In the genomic region with DNA sequence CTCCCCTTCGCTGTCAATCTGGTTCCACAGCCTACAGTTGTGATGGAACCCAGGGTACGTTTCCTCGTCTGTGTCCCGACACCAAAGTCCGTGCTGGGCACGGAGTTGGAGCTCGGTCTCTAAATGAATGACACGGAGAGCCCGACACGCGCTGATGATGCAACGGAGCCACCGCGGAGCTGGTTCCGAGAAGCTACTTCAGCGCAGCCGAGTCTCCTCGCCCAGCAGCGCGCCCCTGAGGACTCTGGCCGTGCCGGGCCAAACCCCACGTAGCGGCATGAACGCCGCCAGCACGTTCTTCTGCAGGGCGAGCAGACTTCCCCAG, we compare ENCODE assay signal across 8 mouse cellular contexts. TPM values are rescaled to one million over a fixed set of nuclear protein-coding genes. Genes with fewer than 3 reads are reported as not detected.
DNase-seq lines count a peak whose midpoint lies in the region; ATAC-seq and TF ChIP-seq lines count a peak whose summit lies in the region.

No protein-coding gene starts in this region.

- in situ Hi-C loops in CH12.LX (cut with MboI; ENCODE audit: low pct_ligation_motif_present, low pct_unique_long_range_greater_than_20kb, low sequenced_read_pairs), result no loop called here

- ATAC-seq in granulocyte monocyte progenitor cell, adult 5-6 weeks (replicated peaks; ENCODE audit: poor library complexity, severe bottlenecking), result peak; percentile 61
- ATAC-seq in liver, postnatal 0 days, result peak; percentile 73

- H3K27me3 ChIP-seq in heart, adult 2 months (ENCODE audit: control insufficient read depth, insufficient read depth, low read length), result no peaks in the 10 kb centered on the region
- no peaks in the 10 kb centered on the region for H3K27me3 ChIP-seq in CH12.LX (replicated peaks)
- H3K27me3 ChIP-seq in liver, postnatal 0 days (ENCODE audit: insufficient read depth, low read length), result no peaks in the 10 kb centered on the region

- H3K27ac ChIP-seq in heart, adult 2 months, result peak overlapping the region; percentile 99
- peak overlapping the region; percentile 63 for H3K27ac ChIP-seq in CH12.LX (ENCODE audit: insufficient read depth, low read depth)
- H3K27ac ChIP-seq in liver, postnatal 0 days (ENCODE audit: low read depth), result peak overlapping the region; percentile 77

- no peak for TF ChIP-seq CTCF in heart, adult 2 months (IDR thresholded peaks at IDR 0.05)
- TF ChIP-seq CTCF in CH12.LX (conservative IDR thresholded peaks at IDR 0.05 in 1 of 2, IDR thresholded peaks at IDR 0.05 in 1 of 2; ENCODE audit: low read depth in 2 of 2, low read length in 2 of 2), result no peak
- no peak for TF ChIP-seq CTCF in liver, postnatal 0 days (IDR thresholded peaks at IDR 0.05; ENCODE audit: low read depth)

- peaks cover 3% of the 10 kb centered on the region; the same call in 1 of the 2 replicates for H3K79me2 ChIP-seq in heart, adult 2 months (replicated peaks; ENCODE audit: control insufficient read depth, insufficient read depth, low read length)
- peaks cover 49% of the 10 kb centered on the region for H3K79me2 ChIP-seq in CH12.LX (replicated peaks; ENCODE audit: control insufficient read depth, extremely low read depth, insufficient read depth, poor library complexity, severe bottlenecking)

- TF ChIP-seq EP300 in heart, adult 2 months (IDR thresholded peaks at IDR 0.05; ENCODE audit: insufficient read depth, low read depth, low read length), result no peak
- TF ChIP-seq EP300 in CH12.LX (IDR thresholded peaks at IDR 0.05; ENCODE audit: low read length), result no peak
- no peak for TF ChIP-seq EP300 in liver, postnatal 0 days (IDR thresholded peaks at IDR 0.05; ENCODE audit: low read depth)

- peaks cover 6% of the 10 kb centered on the region for H3K4me1 ChIP-seq in heart, adult 2 months (ENCODE audit: control insufficient read depth, insufficient read depth, low read length)
- peaks cover 11 to 54% of the 10 kb centered on the region in 2 experiments; a peak in 3 of 4 replicates for H3K4me1 ChIP-seq in CH12.LX (ENCODE audit: control insufficient read depth in 1 of 2, insufficient read depth in 2 of 2)
- peaks cover 25% of the 10 kb centered on the region for H3K4me1 ChIP-seq in liver, postnatal 0 days (ENCODE audit: insufficient read depth)

- peaks cover 9% of the 10 kb centered on the region for H3K36me3 ChIP-seq in heart, adult 2 months (ENCODE audit: control insufficient read depth, insufficient read depth, low read length)
- peaks cover 4 to 25% of the 10 kb centered on the region in 2 experiments for H3K36me3 ChIP-seq in CH12.LX (replicated peaks in 1 of 2; ENCODE audit: control insufficient read depth in 1 of 2, insufficient read depth in 1 of 2, low read length in 1 of 2)
- H3K36me3 ChIP-seq in liver, postnatal 0 days (replicated peaks; ENCODE audit: insufficient read depth, low read length), result no peaks in the 10 kb centered on the region

- H3K9me3 ChIP-seq in CH12.LX (replicated peaks; ENCODE audit: low read length), result no peaks in the 10 kb centered on the region
- H3K9me3 ChIP-seq in liver, postnatal 0 days (ENCODE audit: low read length), result no peaks in the 10 kb centered on the region

- under 1% methylated on average over 28 of the region's 28 CpGs for WGBS in heart, adult 2 months
- 0% methylated on average over 28 of the region's 28 CpGs for WGBS in liver, postnatal 0 days (ENCODE audit: insufficient replicate concordance)

- H3K9ac ChIP-seq in heart, adult 2 months (ENCODE audit: low read depth, low read length), result peak overlapping the region; percentile 87
- peak overlapping the region; percentile 98 for H3K9ac ChIP-seq in CH12.LX (ENCODE audit: insufficient read depth, low read depth)
- H3K9ac ChIP-seq in liver, postnatal 0 days (replicated peaks), result peak overlapping the region; percentile 80

- peak overlapping the region; percentile 48 for H3K4me2 ChIP-seq in CH12.LX (ENCODE audit: insufficient read depth, low read depth, poor library complexity, severe bottlenecking)
- H3K4me2 ChIP-seq in liver, postnatal 0 days (ENCODE audit: low read depth, low read length), result peak overlapping the region; percentile 87

- H3K4me3 ChIP-seq in heart, adult 2 months, result peak overlapping the region; percentile 97
- H3K4me3 ChIP-seq in CH12.LX (replicated peaks in 1 of 3; ENCODE audit: low read depth in 2 of 3, low read length in 2 of 3, poor library complexity in 1 of 3), result peak overlapping the region; percentile 93 to 98 (median 97)
- H3K4me3 ChIP-seq in liver, postnatal 0 days (ENCODE audit: low read depth, low read length), result peak overlapping the region; percentile 84

- dilution Hi-C loops in CH12.LX (cut with MboI; ENCODE audit: extremely low pct_ligation_motif_present, extremely low pct_unique_long_range_greater_than_20kb, low sequenced_read_pairs), result no loop called here

- no peak for DNase-seq in heart, adult 2 months
- no peak for DNase-seq in heart, postnatal 10 days
- DNase-seq in CH12.LX (ENCODE audit: extremely low read depth), result no peak
- no peak for DNase-seq in liver, postnatal 0 days
- no peak for DNase-seq in urinary bladder, postnatal 14 days (ENCODE audit: low spot score)
- DNase-seq in left cerebral cortex, adult 11 months (ENCODE audit: low spot score), result no peak
- no peak for DNase-seq in urinary bladder, postnatal 10 days (ENCODE audit: low spot score)

- no peak for TF ChIP-seq POLR2A in heart, adult 2 months (IDR thresholded peaks at IDR 0.05; ENCODE audit: insufficient read depth, low read depth, low read length)
- TF ChIP-seq POLR2A in CH12.LX (IDR thresholded peaks at IDR 0.05; ENCODE audit: low read depth, low read length), result no peak

- no peak for TF ChIP-seq RAD21 in CH12.LX (IDR thresholded peaks at IDR 0.05; ENCODE audit: low read depth, low read length)

- intact Hi-C loops in heart, adult 2 months (cut with DNase I), result loop anchor here (2.0 kb wide), 1 partner anchor 1288 kb away; a partner anchor contains a TSS
- intact Hi-C loops in heart, postnatal 10 days (cut with DNase I), result no loop called here

TF ChIP-seq in CH12.LX, 34 proteins besides CTCF, POLR2A, EP300 and RAD21:
- TF ChIP-seq POLR2AphosphoS2 (IDR thresholded peaks at IDR 0.05; ENCODE audit: low read depth, low read length) (no peak), MEF2A (IDR thresholded peaks at IDR 0.05; ENCODE audit: borderline replicate concordance, low read depth, low read length) (0 out of 2 replicates have a peak, but pooled peaks have one; percentile 8)
TF ChIP-seq in CH12.LX: peak in this region for 1.

RNA-seq across cellular contexts. Expression of a gene that starts 0.3 kb away (rescaled TPM):
- 10 to 100 TPM; 46.7 to 49.1 TPM for total RNA-seq in heart, adult 2 months (2021)
- 18.6 and 40.5 TPM in 2 replicates for polyA plus RNA-seq in heart, adult 2 months (2012; rRNA removed)
- 10 to 100 TPM; 45.7 to 50.4 TPM for total RNA-seq in heart, postnatal 10 days (2021)
- total RNA-seq in CH12.LX (2012; rRNA removed) (114 and 128 TPM in 2 replicates), CH12.LX (2014; rRNA removed) (205 and 224 TPM in 2 replicates)
- polyA plus RNA-seq in CH12.LX (2012; ENCODE audit: insufficient read length, low read depth), result 166 and 180 TPM in 2 replicates
- total RNA-seq in granulocyte monocyte progenitor cell, adult 5-6 weeks (2014; fragmentation: Nextera tagmentation), result 81.3 and 85.3 TPM in 2 replicates
- 75.1 and 85.1 TPM in 2 replicates for total RNA-seq in granulocyte monocyte progenitor cell, adult 5-6 weeks (2017)
- polyA plus RNA-seq in liver, postnatal 0 days (2015; fragmentation: Nextera tagmentation; extraction: Ambion mirVana), result 37.6 and 41.5 TPM in 2 replicates

RNA-seq across cellular contexts. Expression of a gene that starts 22.4 kb away (rescaled TPM):
- total RNA-seq in heart, adult 2 months (2021), result not detected
- polyA plus RNA-seq in heart, adult 2 months (2012; rRNA removed), result 0.82 and 3.1 TPM in 2 replicates
- total RNA-seq in heart, postnatal 10 days (2021), result under 1 TPM; 0.24 to 0.50 TPM
- 0.13 TPM in 1 of 2 replicates, not detected in the other for total RNA-seq in CH12.LX (2012; rRNA removed)
- total RNA-seq in CH12.LX (2014; rRNA removed), result not detected in 2 replicates
- not detected in 2 replicates for polyA plus RNA-seq in CH12.LX (2012; ENCODE audit: insufficient read length, low read depth)
- total RNA-seq in granulocyte monocyte progenitor cell, adult 5-6 weeks (2014; fragmentation: Nextera tagmentation), result not detected in 2 replicates
- total RNA-seq in granulocyte monocyte progenitor cell, adult 5-6 weeks (2017), result not detected in 2 replicates
- polyA plus RNA-seq in liver, postnatal 0 days (2015; fragmentation: Nextera tagmentation; extraction: Ambion mirVana), result 0.22 TPM in 1 of 2 replicates, not detected in the other

RNA-seq across cellular contexts. Expression of a gene that starts 23.6 kb away (rescaled TPM):
- not detected for total RNA-seq in heart, adult 2 months (2021)
- polyA plus RNA-seq in heart, adult 2 months (2012; rRNA removed), result 0.08 TPM in 1 of 2 replicates, not detected in the other
- total RNA-seq in heart, postnatal 10 days (2021), result not detected
- total RNA-seq in CH12.LX (2012; rRNA removed) (not detected in 2 replicates), CH12.LX (2014; rRNA removed) (not detected in 2 replicates)
- polyA plus RNA-seq in CH12.LX (2012; ENCODE audit: insufficient read length, low read depth), result not detected in 2 replicates
- not detected in 2 replicates for total RNA-seq in granulocyte monocyte progenitor cell, adult 5-6 weeks (2014; fragmentation: Nextera tagmentation)
- total RNA-seq in granulocyte monocyte progenitor cell, adult 5-6 weeks (2017), result not detected in 2 replicates
- polyA plus RNA-seq in liver, postnatal 0 days (2015; fragmentation: Nextera tagmentation; extraction: Ambion mirVana), result not detected in 2 replicates
